Mouse (Mus musculus) brain, adult 10 weeks (tissue): ENCODE data around the gene Gm10964. TPM values are rescaled to one million over a fixed set of nuclear protein-coding genes. Genes with fewer than 3 reads are reported as not detected.

ENCODE experiments used
- polyA plus RNA-seq: library from polyadenylated mRNA; stranded (reverse); fragments of 350-450 nt; fragmentation: Illumina TruSeq; extraction: RNeasy Lipid Tissue Mini Kit (QIAGEN cat#74804); gene quantifications from one replicate; pipeline ENCODE4 v1.2.3, GENCODE M21; 2015; ENCODE audit warnings: low read depth, low replicate concordance

The Gm10964 gene
- not detected for polyA plus RNA-seq

GRCm38 (mm10) chr3:103739329-103739728, at the start of gene Gm10964:
Gene Gm10964, plus strand, starts transcription at chr3:103739366.

GRCm38 (mm10) chr3:103737778-103738571, 1.2 kb upstream of the Gm10964 start, which contains the start of gene Olfml3:
Gene Olfml3, minus strand, starts transcription at chr3:103738001.

GRCm38 (mm10) chr3:103791230-103792110, 52.3 kb downstream of the Gm10964 start, which contains the start of gene Hipk1:
Gene Hipk1, minus strand, starts transcription at chr3:103791563.

Other genes starting within 250 kb of the Gm10964 start
- 22.0 TPM for gene Syt6, start 164.1 kb upstream of the Gm10964 start, polyA plus RNA-seq
- gene Atg4a-ps, start 93.3 kb upstream of the Gm10964 start, polyA plus RNA-seq = not detected
- gene Olfml3, start 1.4 kb upstream of the Gm10964 start, polyA plus RNA-seq = 11.0 TPM
- 46.8 TPM for gene Hipk1, start 52.2 kb downstream of the Gm10964 start, polyA plus RNA-seq
- gene Dclre1b, start 70.1 kb downstream of the Gm10964 start, polyA plus RNA-seq = 8.1 TPM
- 15.9 TPM for gene Ap4b1, start 70.2 kb downstream of the Gm10964 start, polyA plus RNA-seq
- gene Gm43064, start 70.2 kb downstream of the Gm10964 start, polyA plus RNA-seq = 0.24 TPM
- gene Bcl2l15, start 93.2 kb downstream of the Gm10964 start, polyA plus RNA-seq = 1.5 TPM
- gene Ptpn22, start 120.4 kb downstream of the Gm10964 start, polyA plus RNA-seq = 0.79 TPM
- 13.7 TPM for gene Rsbn1, start 174.8 kb downstream of the Gm10964 start, polyA plus RNA-seq
- 36.3 TPM for gene Phtf1, start 228.7 kb downstream of the Gm10964 start, polyA plus RNA-seq